Mouse (Mus musculus) lung, postnatal 0 days (tissue): Measurements from ENCODE around the gene Pycr1. TPM values are rescaled to one million over a fixed set of nuclear protein-coding genes. Genes with fewer than 3 reads are reported as not detected.

ENCODE experiments used
- ATAC-seq: fragments of 200-750 bp; cut with Nextera tagmentation; 2 replicates; pipeline ENCODE4 v1.8.0; 2017; ENCODE audit warnings: moderate library complexity
- DNase-seq: peaks from one replicate; pipeline ENCODE4 v3.0.0-alpha.2; 2016; ENCODE audit warnings: low spot score
- H3K27ac ChIP-seq: fragments of 300-500 bp; sonication (generic); 2 replicates; pipeline ENCODE4 v1.5.1; 2014; ENCODE audit warnings: antibody characterized with exemption, mild to moderate bottlenecking, low read length, mixed read lengths
- H3K27me3 ChIP-seq: fragments of 300-500 bp; sonication (generic); replicated peaks from 2 replicates; pipeline ENCODE4 v1.6.1; 2014; ENCODE audit warnings: low read length, mixed read lengths; ENCODE audit not compliant: insufficient read depth
- H3K36me3 ChIP-seq: fragments of 300-500 bp; sonication (generic); 2 replicates; pipeline ENCODE4 v1.6.1; 2014; ENCODE audit warnings: low read length, mixed read lengths; ENCODE audit not compliant: insufficient read depth
- H3K4me1 ChIP-seq: fragments of 300-500 bp; sonication (generic); 2 replicates; pipeline ENCODE4 v1.6.1; 2014; ENCODE audit warnings: antibody characterized with exemption, low read depth, low read length, mixed read lengths; ENCODE audit not compliant: insufficient read depth
- H3K4me2 ChIP-seq: fragments of 300-500 bp; sonication (generic); replicated peaks from 2 replicates; pipeline ENCODE4 v1.6.1; 2014; ENCODE audit warnings: low read depth, mild to moderate bottlenecking, low read length, moderate library complexity, mixed read lengths
- H3K4me3 ChIP-seq: fragments of 300-500 bp; sonication (generic); 2 replicates; pipeline ENCODE4 v1.5.1; 2014; ENCODE audit warnings: low read depth, low read length
- H3K9ac ChIP-seq: fragments of 300-500 bp; sonication (generic); replicated peaks from 2 replicates; pipeline ENCODE4 v1.6.1; 2014; ENCODE audit warnings: low read depth, mild to moderate bottlenecking
- H3K9me3 ChIP-seq: fragments of 300-500 bp; sonication (generic); 2 replicates; pipeline ENCODE4 v1.6.1; 2016; ENCODE audit warnings: low read length, mixed read lengths
- CTCF ChIP-seq: IDR thresholded peaks from 2 replicates; pipeline ENCODE4 v1.5.1; 2016; ENCODE audit warnings: antibody characterized with exemption, mild to moderate bottlenecking
- EP300 ChIP-seq: IDR thresholded peaks from 2 replicates; pipeline ENCODE4 v1.6.1; 2016; ENCODE audit warnings: antibody characterized with exemption, mild to moderate bottlenecking, control low read depth
- WGBS: fragments of 180-500 bp; shearing (Covaris S2); extraction: QIAGEN DNeasy Blood & Tissue Kit; methylation state at CpG from one replicate; pipeline ENCODE4 v1.1.7; 2014; 5-methylcytosine and 5-hydroxymethylcytosine counted together
- polyA plus RNA-seq: library from polyadenylated mRNA; unstranded; fragments of >200 nt; fragmentation: Nextera tagmentation; extraction: Ambion mirVana; gene quantifications from 2 replicates; pipeline ENCODE4 v1.2.1, GENCODE M21; 2015

The Pycr1 gene
- polyA plus RNA-seq, 1 experiment from 2014 or later: 7.1 TPM

DNA sequence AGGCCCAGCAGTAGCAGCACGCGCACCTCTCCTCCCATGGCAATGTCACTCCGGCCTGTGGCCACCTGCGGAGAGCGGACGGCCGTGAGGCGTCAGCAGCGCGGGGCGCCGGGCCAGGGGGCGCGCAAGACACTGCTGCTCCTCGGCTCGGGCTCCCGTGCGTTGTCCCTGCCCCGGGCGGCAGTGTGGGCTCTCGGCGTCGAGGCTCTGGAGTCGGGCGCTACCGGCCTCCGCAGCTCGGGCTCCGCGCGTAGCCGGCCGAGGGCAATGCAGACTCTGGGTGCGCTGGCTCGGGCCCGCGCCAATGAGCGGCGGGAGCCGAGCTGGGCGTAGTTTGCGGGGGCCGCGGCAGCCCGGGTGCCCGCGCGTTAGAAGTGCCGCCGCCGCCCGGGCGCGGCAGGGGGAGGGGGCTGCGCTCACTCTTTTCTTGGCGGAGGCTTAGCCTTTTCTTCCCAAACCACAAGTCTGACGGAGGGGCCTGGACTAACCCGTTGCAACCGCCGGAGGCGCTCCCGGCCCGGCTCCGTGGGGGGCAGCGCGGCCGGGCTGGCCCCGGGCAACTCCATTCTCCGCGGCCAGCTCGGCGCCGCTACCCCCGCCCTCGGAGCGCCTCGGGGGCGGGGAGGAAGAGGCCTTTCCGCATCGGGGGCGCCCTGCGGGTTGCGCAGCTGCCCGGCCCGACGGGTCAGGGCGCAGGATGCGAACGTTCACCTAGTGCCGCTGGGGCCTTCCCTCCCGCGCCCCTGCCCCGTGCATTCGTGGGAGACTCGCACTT is 16.9 kb upstream of the Pycr1 start:
- under 1% methylated on average over 56 of the region's 95 CpGs for WGBS
- Histone ChIP-seq H3K4me2 (peak overlapping the region; percentile 79), H3K9me3 (no peaks in the 10 kb centered on the region), H3K4me1 (peaks cover 7% of the 10 kb centered on the region), H3K9ac (no peak overlapping the region), H3K4me3 (peak overlapping the region; percentile 45), H3K27me3 (peaks cover 41% of the 10 kb centered on the region), H3K36me3 (no peaks in the 10 kb centered on the region), H3K27ac (no peak overlapping the region)
- DNase-seq: peak; percentile 75
- TF ChIP-seq CTCF (peak; percentile 41), EP300 (no peak)
- peak; percentile 72 for ATAC-seq

GRCm38 (mm10) chr11:120659509-120660300 is 16.1 kb upstream of the Pycr1 start:
- Histone ChIP-seq H3K27me3 (peaks cover 41% of the 10 kb centered on the region), H3K36me3 (no peaks in the 10 kb centered on the region), H3K27ac (no peak overlapping the region), H3K9ac (no peak overlapping the region), H3K4me3 (peak overlapping the region; percentile 45), H3K9me3 (no peaks in the 10 kb centered on the region), H3K4me2 (peak overlapping the region; percentile 79), H3K4me1 (peaks cover 7% of the 10 kb centered on the region)
- peak; percentile 13; the same call in 1 of the 2 replicates for ATAC-seq
- 3% methylated on average over 40 of the region's 50 CpGs for WGBS
- no peak for DNase-seq
- TF ChIP-seq CTCF: no peak
- TF ChIP-seq EP300: no peak

- 3% methylated on average over 24 of the region's 24 CpGs for WGBS
- no peaks in the 10 kb centered on the region for H3K9me3 ChIP-seq
- H3K36me3 ChIP-seq: no peaks in the 10 kb centered on the region
- H3K27me3 ChIP-seq: peaks cover 41% of the 10 kb centered on the region
- no peak overlapping the region for H3K9ac ChIP-seq
- H3K4me1 ChIP-seq: peaks cover 7% of the 10 kb centered on the region
- DNase-seq (peak; percentile 88), ATAC-seq (peak; percentile 51)
- H3K4me3 ChIP-seq: peak overlapping the region; percentile 12; the same call in 1 of the 2 replicates
- H3K27ac ChIP-seq: no peak overlapping the region
- TF ChIP-seq CTCF (peak; percentile 96), EP300 (no peak)
- peak overlapping the region; percentile 79 for H3K4me2 ChIP-seq
Observed at GRCm38 (mm10) chr11:120658876-120659410, 15.4 kb upstream of the Pycr1 start.

DNA sequence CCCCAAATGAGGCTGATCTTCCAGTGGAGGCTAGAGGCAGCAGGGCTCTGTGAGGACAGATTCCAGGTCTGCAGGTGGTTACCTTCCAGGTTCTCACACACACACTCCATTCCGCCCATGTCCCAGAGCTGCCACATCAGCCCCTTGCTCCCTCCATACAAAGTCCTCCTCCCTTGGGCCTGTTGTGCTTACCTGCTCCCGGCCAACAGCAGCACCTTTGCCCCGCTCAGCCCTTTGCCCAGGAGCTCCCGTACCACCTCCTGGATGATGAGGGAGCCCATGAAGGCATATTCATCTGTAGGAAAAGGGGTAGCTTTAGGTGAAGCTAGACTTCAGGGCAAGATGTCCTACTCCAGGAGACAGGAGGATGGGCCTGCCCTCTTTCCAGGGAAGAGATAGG is 13.7 kb upstream of the Pycr1 start:
- WGBS: 78% methylated on average over 4 of the region's 4 CpGs
- Histone ChIP-seq H3K27me3 (peaks cover 41% of the 10 kb centered on the region), H3K4me2 (no peak overlapping the region), H3K4me3 (no peak overlapping the region), H3K9me3 (no peaks in the 10 kb centered on the region), H3K4me1 (peaks cover 7% of the 10 kb centered on the region), H3K9ac (no peak overlapping the region), H3K36me3 (no peaks in the 10 kb centered on the region), H3K27ac (no peak overlapping the region)
- TF ChIP-seq CTCF: no peak
- no peak for TF ChIP-seq EP300
- DNase-seq: no peak
- ATAC-seq: no peak

DNA sequence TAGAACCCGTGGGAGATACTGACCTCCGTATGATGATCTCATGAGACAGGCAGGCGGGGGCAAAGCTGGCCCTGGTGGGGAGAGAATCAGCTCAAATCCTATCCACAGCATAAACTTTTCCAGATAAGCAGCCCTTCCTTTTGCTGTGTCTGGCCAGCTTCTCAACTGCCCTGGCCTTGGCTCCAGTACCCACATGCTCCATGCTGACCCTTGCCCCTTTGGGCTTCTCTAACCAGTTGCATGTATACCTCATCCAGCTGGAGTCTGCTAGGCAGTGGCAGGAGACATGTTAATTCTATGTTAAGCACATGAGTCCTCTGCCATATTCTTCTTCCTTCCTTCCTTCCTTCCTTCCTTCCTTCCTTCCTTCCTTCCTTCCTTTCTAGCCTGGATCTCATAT is 11.2 kb upstream of the Pycr1 start:
- no peak for ATAC-seq
- Histone ChIP-seq H3K9me3 (no peaks in the 10 kb centered on the region), H3K27ac (no peak overlapping the region), H3K9ac (no peak overlapping the region), H3K4me2 (no peak overlapping the region), H3K36me3 (no peaks in the 10 kb centered on the region), H3K27me3 (peaks cover 17% of the 10 kb centered on the region), H3K4me1 (peaks cover 3% of the 10 kb centered on the region; the same call in 1 of the 2 replicates), H3K4me3 (no peak overlapping the region)
- DNase-seq: no peak
- 51% methylated on average over 3 of the region's 3 CpGs for WGBS
- TF ChIP-seq CTCF (no peak), EP300 (no peak)

DNA sequence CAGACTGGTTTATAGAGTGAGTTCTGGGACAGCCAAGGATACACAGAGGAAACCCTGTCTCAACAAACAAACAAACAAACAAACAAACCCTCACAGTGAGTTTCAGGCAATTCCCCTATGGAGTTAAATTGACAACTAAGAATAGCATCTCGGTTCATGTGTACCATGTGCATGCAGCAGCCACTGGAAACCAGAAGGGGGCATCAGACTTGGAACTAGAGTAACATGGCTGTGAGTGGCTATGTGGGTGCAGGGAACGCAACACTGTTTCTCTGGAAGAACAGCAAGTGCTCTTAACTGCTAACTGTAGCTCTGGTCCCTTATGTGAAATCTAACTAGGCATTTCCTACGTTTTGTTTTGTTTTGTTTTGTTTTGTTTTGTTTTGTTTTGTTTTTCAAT is 8.3 kb upstream of the Pycr1 start:
- no peak for DNase-seq
- Histone ChIP-seq H3K4me3 (no peak overlapping the region), H3K9ac (no peak overlapping the region), H3K4me1 (no peaks in the 10 kb centered on the region), H3K9me3 (no peaks in the 10 kb centered on the region), H3K27ac (no peak overlapping the region), H3K4me2 (no peak overlapping the region), H3K27me3 (0 out of 2 replicates have a peak, but pooled peaks cover 6% of the 10 kb centered on the region), H3K36me3 (no peaks in the 10 kb centered on the region)
- no peak for ATAC-seq
- TF ChIP-seq CTCF (peak; percentile 52), EP300 (no peak)
- 65% methylated on average over 3 of the region's 3 CpGs for WGBS
